Mouse (Mus musculus) telencephalon, adult 2 months (tissue): Measurements from ENCODE around the gene B830017H08Rik.

Experiments
- DNase-seq: peaks from one replicate; pipeline ENCODE4 v3.0.0-alpha.2; 2011; ENCODE audit warnings: low read depth, low spot score

B830017H08Rik gene

GRCm38 (mm10) chr16:17851860-17852259 is 18.9 kb downstream of the B830017H08Rik start:
- no peak for DNase-seq

GRCm38 (mm10) chr16:17853263-17853662 is 20.3 kb downstream of the B830017H08Rik start:
- no peak for DNase-seq

- DNase-seq = no peak
Measured at GRCm38 (mm10) chr16:17857157-17857556, 24.2 kb downstream of the B830017H08Rik start.

GRCm38 (mm10) chr16:17858592-17858991 is 25.7 kb downstream of the B830017H08Rik start:
- DNase-seq = no peak

GRCm38 (mm10) chr16:17865293-17865692 is 32.4 kb downstream of the B830017H08Rik start:
- no peak for DNase-seq

GRCm38 (mm10) chr16:17865770-17866169 is 32.8 kb downstream of the B830017H08Rik start:
- no peak for DNase-seq

- no peak for DNase-seq
Measured at GRCm38 (mm10) chr16:17871248-17871647, 38.3 kb downstream of the B830017H08Rik start.

- no peak for DNase-seq
Measured at GRCm38 (mm10) chr16:17872995-17873394, 40.1 kb downstream of the B830017H08Rik start.

GRCm38 (mm10) chr16:17875174-17875573 is 42.3 kb downstream of the B830017H08Rik start:
- no peak for DNase-seq

GRCm38 (mm10) chr16:17876096-17876495 is 43.2 kb downstream of the B830017H08Rik start:
- DNase-seq = no peak

- DNase-seq = peak; percentile 50
Measured at GRCm38 (mm10) chr16:17879571-17879970, 46.6 kb downstream of the B830017H08Rik start.

GRCm38 (mm10) chr16:17882196-17882595 is 49.3 kb downstream of the B830017H08Rik start:
- no peak for DNase-seq

GRCm38 (mm10) chr16:17884116-17884515 is 51.2 kb downstream of the B830017H08Rik start:
- no peak for DNase-seq
